In the genomic region with DNA sequence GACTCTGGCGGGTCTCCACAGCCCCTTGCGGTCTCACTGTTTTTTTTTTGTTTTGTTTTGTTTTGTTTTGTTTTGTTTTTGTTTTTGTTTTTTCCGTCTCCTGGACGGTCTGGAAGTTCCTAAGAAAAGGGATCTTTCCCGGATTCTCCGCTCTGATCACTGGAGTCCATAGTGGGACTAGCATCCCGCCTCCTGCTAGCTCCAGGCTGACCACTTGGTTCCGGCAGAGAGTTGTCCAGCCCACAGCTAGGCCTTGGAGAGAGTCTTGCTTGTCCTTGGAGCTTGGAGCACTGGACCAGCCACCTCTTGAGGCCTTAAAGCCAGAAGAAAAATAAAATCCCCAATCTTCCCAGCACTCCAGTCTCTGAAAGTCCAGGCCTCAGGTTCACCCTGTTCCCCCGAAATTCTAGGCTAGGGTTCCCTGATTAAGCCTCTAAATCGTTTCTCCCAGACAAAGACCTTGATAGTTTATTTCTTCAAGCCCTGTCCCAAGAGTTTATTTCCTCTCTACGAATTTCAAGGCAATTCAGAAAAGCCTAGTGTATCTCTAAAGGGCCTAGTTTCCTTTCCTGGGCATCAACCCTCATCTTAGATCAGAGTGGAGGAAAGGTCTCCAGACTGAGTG, we compare ENCODE assay signal across 10 mouse cellular contexts. TPM values are rescaled to one million over a fixed set of nuclear protein-coding genes. Genes with fewer than 3 reads are reported as not detected.
DNase-seq lines count a peak whose midpoint lies in the region; ATAC-seq and TF ChIP-seq lines count a peak whose summit lies in the region.
"Had no signal": no experiment of that assay in that cellular context is flagged by ENCODE, and none has a peak within 500 bp of the region (broad histone marks: within the 10 kb centered on the region; RNA-seq: fewer than 3 reads in every experiment).

No protein-coding gene starts in this region.

- no peaks in the 10 kb centered on the region for H3K79me2 ChIP-seq in myocyte (ENCODE audit: control insufficient read depth, insufficient read depth)

- no peak for ATAC-seq in heart, embryonic 12.5 days (ENCODE audit: insufficient number of reproducible peaks, low FRiP score)
- no peak for ATAC-seq in embryonic facial prominence, embryonic 14.5 days (ENCODE audit: low read depth)
- no peak for ATAC-seq in kidney, embryonic 16.5 days (ENCODE audit: low FRiP score, low TSS enrichment)

- peaks cover 75% of the 10 kb centered on the region for H3K27me3 ChIP-seq in heart, embryonic 12.5 days (replicated peaks)
- H3K27me3 ChIP-seq in embryonic facial prominence, embryonic 14.5 days (replicated peaks; ENCODE audit: control insufficient read depth, insufficient read depth, low read length), result peaks cover 58% of the 10 kb centered on the region
- H3K27me3 ChIP-seq in kidney, embryonic 16.5 days (ENCODE audit: insufficient read depth, low read length), result peaks cover 44% of the 10 kb centered on the region
- H3K27me3 ChIP-seq in myocyte (ENCODE audit: control insufficient read depth, insufficient read depth, insufficient read length), result peaks cover 19% of the 10 kb centered on the region

- peak overlapping the region; percentile 81 for H3K9ac ChIP-seq in heart, embryonic 12.5 days
- peak overlapping the region; percentile 97 for H3K9ac ChIP-seq in embryonic facial prominence, embryonic 14.5 days (ENCODE audit: low read depth, low read length)
- peak overlapping the region; percentile 94 for H3K9ac ChIP-seq in kidney, embryonic 16.5 days (replicated peaks; ENCODE audit: low read length)

- H3K4me1 ChIP-seq in heart, embryonic 12.5 days (replicated peaks), result peaks cover 57% of the 10 kb centered on the region
- H3K4me1 ChIP-seq in embryonic facial prominence, embryonic 14.5 days (ENCODE audit: control insufficient read depth, insufficient read depth, low read length), result peaks cover 15% of the 10 kb centered on the region
- peaks cover 30% of the 10 kb centered on the region for H3K4me1 ChIP-seq in kidney, embryonic 16.5 days (ENCODE audit: insufficient read depth, low read length)

- peak overlapping the region; percentile 74 for H3K4me3 ChIP-seq in heart, embryonic 12.5 days
- H3K4me3 ChIP-seq in embryonic facial prominence, embryonic 14.5 days (ENCODE audit: low read depth, low read length), result peak overlapping the region; percentile 70
- peak overlapping the region; percentile 74 for H3K4me3 ChIP-seq in kidney, embryonic 16.5 days (ENCODE audit: low read length)
- H3K4me3 ChIP-seq in myocyte, result peak overlapping the region; percentile 22

- peak overlapping the region; percentile 92 for H3K4me2 ChIP-seq in heart, embryonic 12.5 days
- peak overlapping the region; percentile 72 for H3K4me2 ChIP-seq in embryonic facial prominence, embryonic 14.5 days (ENCODE audit: low read depth, low read length)
- peak overlapping the region; percentile 79 for H3K4me2 ChIP-seq in kidney, embryonic 16.5 days (replicated peaks; ENCODE audit: low read depth, low read length)
- peak overlapping the region; percentile 60 for H3K4me2 ChIP-seq in myocyte (ENCODE audit: low read depth)

- no peak for TF ChIP-seq POLR2A in myocyte (IDR thresholded peaks at IDR 0.05; ENCODE audit: insufficient read length, low read depth)

- H3ac ChIP-seq in myocyte (ENCODE audit: control insufficient read depth, insufficient read length), result peak overlapping the region; percentile 55

- no peaks in the 10 kb centered on the region for H3K9me3 ChIP-seq in heart, embryonic 12.5 days (replicated peaks)
- H3K9me3 ChIP-seq in embryonic facial prominence, embryonic 14.5 days (ENCODE audit: control insufficient read depth, low read length), result no peaks in the 10 kb centered on the region
- H3K9me3 ChIP-seq in kidney, embryonic 16.5 days (ENCODE audit: low read length), result no peaks in the 10 kb centered on the region

- DNase-seq in heart, adult 18-20 months, result no peak
- DNase-seq in embryonic facial prominence, embryonic 14.5 days (ENCODE audit: low spot score), result no peak
- no peak for DNase-seq in layer of hippocampus, adult 11-12 months (ENCODE audit: low spot score)
- no peak for DNase-seq in ovary, postnatal 14 days (ENCODE audit: low spot score)
- no peak for DNase-seq in layer of hippocampus, adult 18-20 months (ENCODE audit: low spot score in 2 of 2)

- no peak overlapping the region for H3K27ac ChIP-seq in heart, embryonic 12.5 days (ENCODE audit: poor library complexity, severe bottlenecking)
- peak overlapping the region; percentile 94 for H3K27ac ChIP-seq in embryonic facial prominence, embryonic 14.5 days (replicated peaks; ENCODE audit: low read depth, low read length)
- H3K27ac ChIP-seq in kidney, embryonic 16.5 days (ENCODE audit: low read length), result peak overlapping the region; percentile 94

- H3K36me3 ChIP-seq in heart, embryonic 12.5 days, result no peaks in the 10 kb centered on the region
- H3K36me3 ChIP-seq in embryonic facial prominence, embryonic 14.5 days (ENCODE audit: control insufficient read depth, insufficient read depth, low read length), result peaks cover 21% of the 10 kb centered on the region
- peaks cover 6% of the 10 kb centered on the region; the same call in 1 of the 2 replicates for H3K36me3 ChIP-seq in kidney, embryonic 16.5 days (ENCODE audit: insufficient read depth, low read length)
- no peaks in the 10 kb centered on the region for H3K36me3 ChIP-seq in myocyte (ENCODE audit: control insufficient read depth, insufficient read depth)

- 11% methylated on average over 11 of the region's 11 CpGs for WGBS in heart, embryonic 12.5 days
- WGBS in embryonic facial prominence, embryonic 14.5 days, result 7% methylated on average over 11 of the region's 11 CpGs
- 5% methylated on average over 11 of the region's 11 CpGs for WGBS in kidney, embryonic 16.5 days

TF ChIP-seq in myocyte, 11 proteins besides CTCF, POLR2A, EP300 and RAD21:
- TF ChIP-seq TCF3 (IDR thresholded peaks at IDR 0.05; ENCODE audit: insufficient read length, low read depth), result no peak
- TF ChIP-seq CEBPB (IDR thresholded peaks at IDR 0.05; ENCODE audit: insufficient read depth, poor library complexity, severe bottlenecking), result no peak
- TF ChIP-seq MAX (IDR thresholded peaks at IDR 0.05; ENCODE audit: low read depth), result no peak
- no peak for TF ChIP-seq POLR2AphosphoS2 (IDR thresholded peaks at IDR 0.05; ENCODE audit: insufficient read length, low read depth)
- TF ChIP-seq REST (IDR thresholded peaks at IDR 0.05; ENCODE audit: insufficient read depth, insufficient read length), result no peak
- no peak for TF ChIP-seq TCF12 (IDR thresholded peaks at IDR 0.05; ENCODE audit: insufficient read depth, poor library complexity, severe bottlenecking)
- TF ChIP-seq USF1 (IDR thresholded peaks at IDR 0.05; ENCODE audit: low read depth), result no peak
- TF ChIP-seq MYOD1 (IDR thresholded peaks at IDR 0.05; ENCODE audit: control insufficient read depth in 1 of 3, insufficient read length in 2 of 3, low read depth in 2 of 3), result no peak
- no peak for TF ChIP-seq SRF (IDR thresholded peaks at IDR 0.05; ENCODE audit: control insufficient read depth, insufficient read length, low read depth)
- TF ChIP-seq E2F4 (IDR thresholded peaks at IDR 0.05; ENCODE audit: insufficient read depth), result no peak
- TF ChIP-seq MYOG (IDR thresholded peaks at IDR 0.05; ENCODE audit: control insufficient read depth in 1 of 3, insufficient read depth in 1 of 3, insufficient read length in 2 of 3, low read depth in 2 of 3), result no peak

RNA-seq across cellular contexts. Expression of a gene that starts 1.5 kb away (rescaled TPM):
- polyA plus RNA-seq in heart, embryonic 12.5 days (2016; fragmentation: Nextera tagmentation; extraction: Ambion mirVana), result 3.2 TPM in 2 replicates
- total RNA-seq in heart, adult 18-20 months (2021), result 1 to 10 TPM; 3.9 to 4.9 TPM
- polyA plus RNA-seq in embryonic facial prominence, embryonic 14.5 days (2014; fragmentation: Nextera tagmentation; extraction: Ambion mirVana), result 6.3 and 6.5 TPM in 2 replicates
- polyA plus RNA-seq in kidney, embryonic 16.5 days (2015; fragmentation: Nextera tagmentation; extraction: Ambion mirVana), result 10.3 TPM in 2 replicates
- 1.0 TPM for polyA plus RNA-seq in myocyte (2012; fragmentation: generic; extraction: Trizol)
- 1 to 10 TPM; 1.2 to 1.3 TPM for total RNA-seq in layer of hippocampus, adult 18-20 months (2021)

RNA-seq across cellular contexts. Expression of a gene that starts 16.3 kb away (rescaled TPM):
- polyA plus RNA-seq in heart, embryonic 12.5 days (2016; fragmentation: Nextera tagmentation; extraction: Ambion mirVana), result not detected in 2 replicates
- total RNA-seq in heart, adult 18-20 months (2021), result not detected
- not detected in 2 replicates for polyA plus RNA-seq in embryonic facial prominence, embryonic 14.5 days (2014; fragmentation: Nextera tagmentation; extraction: Ambion mirVana)
- polyA plus RNA-seq in kidney, embryonic 16.5 days (2015; fragmentation: Nextera tagmentation; extraction: Ambion mirVana), result not detected in 2 replicates
- not detected for polyA plus RNA-seq in myocyte (2012; fragmentation: generic; extraction: Trizol)
- total RNA-seq in layer of hippocampus, adult 18-20 months (2021), result not detected
- total RNA-seq: common myeloid progenitor, adult 5-6 weeks; neutrophil, adult 5-6 weeks had no signal

RNA-seq across cellular contexts. Expression of a gene that starts 52.3 kb away (rescaled TPM):
- polyA plus RNA-seq in heart, embryonic 12.5 days (2016; fragmentation: Nextera tagmentation; extraction: Ambion mirVana), result 0.49 and 0.94 TPM in 2 replicates
- total RNA-seq in heart, adult 18-20 months (2021), result under 1 TPM in 1 of 2 experiments, not detected in 1; 0.10 TPM
- 0.85 and 1.4 TPM in 2 replicates for polyA plus RNA-seq in embryonic facial prominence, embryonic 14.5 days (2014; fragmentation: Nextera tagmentation; extraction: Ambion mirVana)
- polyA plus RNA-seq in kidney, embryonic 16.5 days (2015; fragmentation: Nextera tagmentation; extraction: Ambion mirVana), result 0.24 and 1.7 TPM in 2 replicates
- 0.29 TPM for polyA plus RNA-seq in myocyte (2012; fragmentation: generic; extraction: Trizol)
- total RNA-seq in layer of hippocampus, adult 18-20 months (2021), result under 1 TPM in 1 of 2 experiments, not detected in 1; 0.18 TPM
- total RNA-seq: common myeloid progenitor, adult 5-6 weeks; neutrophil, adult 5-6 weeks had no signal

Comparison
In these comparisons a context has a peak if more than half of its experiments do, and no peak if none do; other contexts are left out.
1. H3K4me3 ChIP-seq: peak in every context shown above with its lines; median percentile 74 in heart, embryonic 12.5 days; 74 in kidney, embryonic 16.5 days; 70 in embryonic facial prominence, embryonic 14.5 days; 22 in myocyte.